Mouse (Mus musculus) ES-E14 (cell line): Measurements from ENCODE around the gene Kcng4. TPM values are rescaled to one million over a fixed set of nuclear protein-coding genes. Genes with fewer than 3 reads are reported as not detected.

ENCODE experiments used
- DNase-seq: peaks from one replicate; pipeline ENCODE4 v3.0.0-alpha.2; 2013; ENCODE audit warnings: low read depth, low spot score
- H3K27ac ChIP-seq: 2 replicates; pipeline ENCODE4 v1.5.1; 2012; ENCODE audit warnings: low read depth, mild to moderate bottlenecking, low read length, moderate library complexity, mixed read lengths; ENCODE audit not compliant: poor library complexity, insufficient read depth, severe bottlenecking
- H3K36me3 ChIP-seq: 2 replicates; pipeline ENCODE4 v1.6.1; 2012; ENCODE audit warnings: mild to moderate bottlenecking, low read length, moderate library complexity, mixed read lengths; ENCODE audit not compliant: control insufficient read depth, poor library complexity, insufficient read depth, severe bottlenecking
- H3K4me1 ChIP-seq, 2 experiments: fragments of 150-350 bp in 1 of 2; sonication (generic) in 1 of 2; 2 replicates each; pipeline ENCODE4 v1.6.1; 2012; ENCODE audit warnings: low read length in 2 of 2, mild to moderate bottlenecking in 1 of 2, mixed read lengths in 1 of 2; ENCODE audit not compliant: control insufficient read depth in 2 of 2, insufficient read depth in 2 of 2, poor library complexity in 1 of 2
- H3K4me3 ChIP-seq, 2 experiments: fragments of 150-350 bp in 1 of 2; sonication (generic) in 1 of 2; 2 replicates each; pipeline ENCODE4 v1.5.1; 2012; ENCODE audit warnings: low read length in 2 of 2, low read depth in 1 of 2, mild to moderate bottlenecking in 1 of 2, mixed read lengths in 1 of 2; ENCODE audit not compliant: insufficient read depth in 1 of 2, poor library complexity in 1 of 2, severe bottlenecking in 1 of 2
- H3K9ac ChIP-seq: 2 replicates; pipeline ENCODE4 v1.6.1; 2012; ENCODE audit warnings: low read depth, mild to moderate bottlenecking, low read length, mixed read lengths; ENCODE audit not compliant: poor library complexity, insufficient read depth, severe bottlenecking
- H3K9me3 ChIP-seq: fragments of 150-350 bp; sonication (generic); 2 replicates; pipeline ENCODE4 v1.6.1; 2012; ENCODE audit warnings: low read depth, mild to moderate bottlenecking, low read length; ENCODE audit not compliant: control insufficient read depth, insufficient read depth
- CHD2 ChIP-seq: IDR thresholded peaks from 2 replicates; pipeline ENCODE4 v1.6.1; 2014; ENCODE audit warnings: mild to moderate bottlenecking, low read depth, low read length, inconsistent platforms
- HCFC1 ChIP-seq: IDR thresholded peaks from 2 replicates; pipeline ENCODE4 v1.6.1; 2012; ENCODE audit warnings: low read length, inconsistent platforms, borderline replicate concordance; ENCODE audit not compliant: insufficient read depth
- MAFK ChIP-seq: IDR thresholded peaks from 2 replicates; pipeline ENCODE4 v1.6.1; 2014; ENCODE audit warnings: mild to moderate bottlenecking, low read depth, low read length, inconsistent platforms; ENCODE audit not compliant: insufficient read depth
- ZC3H11A ChIP-seq: IDR thresholded peaks from 2 replicates; pipeline ENCODE4 v1.6.1; 2012; ENCODE audit warnings: low read depth, mild to moderate bottlenecking, inconsistent platforms, low read length, borderline replicate concordance
- ZNF384 ChIP-seq: IDR thresholded peaks from 2 replicates; pipeline ENCODE4 v1.6.1; 2012; ENCODE audit warnings: low read depth, low read length, inconsistent platforms
- in situ Hi-C, 2 experiments: fragments of 600-800 bp; cut with MboI; formaldehyde crosslinking; loops; one replicate each; pipeline ENCODE4 v1.15.1; 2025; ENCODE audit warnings: low sequenced_read_pairs in 2 of 2, inconsistent platforms in 1 of 2; ENCODE audit not compliant: unreplicated experiment in 2 of 2
- total RNA-seq: library from RNA; depleted of rRNA; stranded (reverse); fragments of 300-350 nt; gene quantifications from 2 replicates; pipeline ENCODE4 v1.2.3, GENCODE M21; 2012

Gene Kcng4
- total RNA-seq, 1 experiment, result 0.67 TPM

DNA sequence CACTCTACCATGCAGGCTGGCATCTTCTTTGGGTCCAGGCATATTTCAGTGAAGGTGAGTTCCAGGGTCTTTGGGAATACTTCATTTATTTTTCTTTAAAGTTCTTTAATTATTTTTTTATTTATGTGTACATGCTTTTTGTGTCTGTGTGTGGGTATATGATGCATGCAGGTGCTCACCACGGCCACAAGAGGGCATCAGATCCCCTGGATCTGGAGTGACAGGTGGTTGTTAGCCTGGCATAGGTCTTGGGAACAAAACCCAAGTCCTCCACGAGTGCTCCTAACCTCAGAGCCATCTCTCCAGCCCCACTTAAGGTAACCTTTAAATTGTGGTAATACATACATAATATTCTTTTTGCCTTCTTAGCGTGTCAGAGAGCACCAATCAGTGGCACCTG, 10.7 kb upstream of the Kcng4 start:
- Histone ChIP-seq H3K4me3 (no peak overlapping the region), H3K36me3 (no peaks in the 10 kb centered on the region), H3K27ac (no peak overlapping the region), H3K4me1 (no peaks in the 10 kb centered on the region), H3K9ac (no peak overlapping the region), H3K9me3 (no peaks in the 10 kb centered on the region)
- in situ Hi-C loops, result no loop called here
- DNase-seq, result no peak
- TF ChIP-seq ZC3H11A, result no peak
- no peak for TF ChIP-seq ZNF384
- no peak for TF ChIP-seq CHD2
- TF ChIP-seq MAFK, result no peak
- TF ChIP-seq HCFC1, result no peak

GRCm38 (mm10) chr8:119644981-119645597, 9.6 kb upstream of the Kcng4 start:
- Histone ChIP-seq H3K9ac (no peak overlapping the region), H3K4me3 (no peak overlapping the region), H3K36me3 (no peaks in the 10 kb centered on the region), H3K27ac (no peak overlapping the region), H3K4me1 (no peaks in the 10 kb centered on the region), H3K9me3 (no peaks in the 10 kb centered on the region)
- TF ChIP-seq ZC3H11A (no peak), CHD2 (no peak), HCFC1 (no peak), ZNF384 (no peak), MAFK (no peak)
- DNase-seq, result no peak
- in situ Hi-C loops, result no loop called here

GRCm38 (mm10) chr8:119644429-119644960, 9.0 kb upstream of the Kcng4 start:
- no peak for DNase-seq
- Histone ChIP-seq H3K9ac (no peak overlapping the region), H3K9me3 (no peaks in the 10 kb centered on the region), H3K4me1 (no peaks in the 10 kb centered on the region), H3K4me3 (no peak overlapping the region), H3K36me3 (no peaks in the 10 kb centered on the region), H3K27ac (no peak overlapping the region)
- TF ChIP-seq HCFC1 (no peak), ZC3H11A (no peak), CHD2 (no peak), ZNF384 (no peak), MAFK (no peak)
- in situ Hi-C loops, result no loop called here

- Histone ChIP-seq H3K9me3 (no peaks in the 10 kb centered on the region), H3K4me3 (no peak overlapping the region), H3K27ac (no peak overlapping the region), H3K36me3 (no peaks in the 10 kb centered on the region), H3K4me1 (no peaks in the 10 kb centered on the region), H3K9ac (no peak overlapping the region)
- no peak for TF ChIP-seq CHD2
- no peak for TF ChIP-seq ZC3H11A
- TF ChIP-seq ZNF384, result no peak
- no peak for TF ChIP-seq HCFC1
- no peak for DNase-seq
- in situ Hi-C loops, result no loop called here
These were observed 7.5 kb upstream of the Kcng4 start for GRCm38 (mm10) chr8:119642960-119643359.

GRCm38 (mm10) chr8:119641058-119641457, 5.6 kb upstream of the Kcng4 start:
- Histone ChIP-seq H3K36me3 (no peaks in the 10 kb centered on the region), H3K9ac (no peak overlapping the region), H3K27ac (no peak overlapping the region), H3K9me3 (no peaks in the 10 kb centered on the region), H3K4me1 (peaks cover 0 to 2% of the 10 kb centered on the region in 2 experiments; a peak in 1 of 4 replicates), H3K4me3 (no peak overlapping the region)
- TF ChIP-seq MAFK (no peak), HCFC1 (no peak), ZC3H11A (no peak), ZNF384 (no peak), CHD2 (no peak)
- in situ Hi-C loops, result no loop called here
- DNase-seq, result no peak
